Comparison of ENCODE assay signal across 27 mouse cellular contexts in genomic region chr10:71679240-71679639, GRCm38 (mm10).
DNase-seq lines count a peak whose midpoint lies in the region; ATAC-seq and TF ChIP-seq lines count a peak whose summit lies in the region.
"Had no signal": no experiment of that assay in that cellular context is flagged by ENCODE, and none has a peak within 500 bp of the region (broad histone marks: within the 10 kb centered on the region; RNA-seq: fewer than 3 reads in every experiment).

No protein-coding gene starts in this region.

- no peaks in the 10 kb centered on the region for H3K4me1 ChIP-seq in hindbrain, embryonic 12.5 days
- no peaks in the 10 kb centered on the region for H3K4me1 ChIP-seq in hindbrain, embryonic 11.5 days (replicated peaks; ENCODE audit: control insufficient read depth, insufficient read depth, low read length)
- H3K4me1 ChIP-seq in midbrain, embryonic 11.5 days (ENCODE audit: control insufficient read depth, insufficient read depth, low read length) = no peaks in the 10 kb centered on the region
- no peaks in the 10 kb centered on the region for H3K4me1 ChIP-seq in midbrain, embryonic 10.5 days
- H3K4me1 ChIP-seq in midbrain, postnatal 0 days (ENCODE audit: insufficient read depth, low read length) = no peaks in the 10 kb centered on the region
- no peaks in the 10 kb centered on the region for H3K4me1 ChIP-seq in kidney, embryonic 16.5 days (ENCODE audit: insufficient read depth, low read length)
- H3K4me1 ChIP-seq: embryonic facial prominence, embryonic 12.5 days; embryonic facial prominence, embryonic 15.5 days; heart, embryonic 13.5 days; hindbrain, embryonic 13.5 days had no signal

- H3K36me3 ChIP-seq in hindbrain, embryonic 12.5 days = no peaks in the 10 kb centered on the region
- no peaks in the 10 kb centered on the region for H3K36me3 ChIP-seq in hindbrain, embryonic 11.5 days (ENCODE audit: control insufficient read depth, insufficient read depth, low read length)
- no peaks in the 10 kb centered on the region for H3K36me3 ChIP-seq in midbrain, embryonic 11.5 days (ENCODE audit: control insufficient read depth, insufficient read depth, low read length)
- H3K36me3 ChIP-seq in midbrain, embryonic 10.5 days = no peaks in the 10 kb centered on the region
- H3K36me3 ChIP-seq in midbrain, postnatal 0 days (ENCODE audit: insufficient read depth, low read length) = no peaks in the 10 kb centered on the region
- H3K36me3 ChIP-seq in kidney, embryonic 16.5 days (ENCODE audit: insufficient read depth, low read length) = no peaks in the 10 kb centered on the region
- H3K36me3 ChIP-seq: embryonic facial prominence, embryonic 12.5 days; embryonic facial prominence, embryonic 15.5 days; G1E; heart, embryonic 13.5 days; hindbrain, embryonic 13.5 days had no signal

- 73% methylated on average over 5 of the region's 5 CpGs for WGBS in hindbrain, embryonic 12.5 days
- WGBS in hindbrain, embryonic 11.5 days = 80% methylated on average over 5 of the region's 5 CpGs
- 63% methylated on average over 5 of the region's 5 CpGs for WGBS in midbrain, embryonic 11.5 days
- WGBS in midbrain, embryonic 10.5 days = 77% methylated on average over 5 of the region's 5 CpGs
- 50% methylated on average over 5 of the region's 5 CpGs for WGBS in midbrain, postnatal 0 days
- WGBS in kidney, embryonic 16.5 days = 89% methylated on average over 5 of the region's 5 CpGs

- peak; percentile 46; the same call in 1 of the 2 replicates for ATAC-seq in hindbrain, embryonic 12.5 days (ENCODE audit: low FRiP score)
- ATAC-seq in hindbrain, embryonic 11.5 days (ENCODE audit: low FRiP score) = no peak
- ATAC-seq in midbrain, embryonic 11.5 days (ENCODE audit: low FRiP score) = peak; percentile 73
- no peak for ATAC-seq in midbrain, postnatal 0 days (ENCODE audit: low FRiP score)
- ATAC-seq in kidney, embryonic 16.5 days (ENCODE audit: low FRiP score, low TSS enrichment) = no peak
- ATAC-seq: forebrain, embryonic 14.5 days; Patski had no signal

- H3K9me3 ChIP-seq in hindbrain, embryonic 12.5 days (replicated peaks) = no peaks in the 10 kb centered on the region
- no peaks in the 10 kb centered on the region for H3K9me3 ChIP-seq in hindbrain, embryonic 11.5 days (ENCODE audit: control insufficient read depth, low read length)
- H3K9me3 ChIP-seq in midbrain, embryonic 11.5 days (ENCODE audit: control insufficient read depth, low read length) = no peaks in the 10 kb centered on the region
- no peaks in the 10 kb centered on the region for H3K9me3 ChIP-seq in midbrain, embryonic 10.5 days (replicated peaks)
- H3K9me3 ChIP-seq in midbrain, postnatal 0 days (ENCODE audit: low read length) = no peaks in the 10 kb centered on the region
- no peaks in the 10 kb centered on the region for H3K9me3 ChIP-seq in kidney, embryonic 16.5 days (ENCODE audit: low read length)
- H3K9me3 ChIP-seq: embryonic facial prominence, embryonic 12.5 days; embryonic facial prominence, embryonic 15.5 days; heart, embryonic 13.5 days; hindbrain, embryonic 13.5 days had no signal

- no peak for TF ChIP-seq CTCF in brain, embryonic 14.5 days (IDR thresholded peaks at IDR 0.05; ENCODE audit: borderline replicate concordance, extremely low read depth, insufficient read depth, insufficient read length)
- TF ChIP-seq CTCF in midbrain, postnatal 0 days (IDR thresholded peaks at IDR 0.05) = no peak

- no peaks in the 10 kb centered on the region for H3K27me3 ChIP-seq in hindbrain, embryonic 12.5 days
- H3K27me3 ChIP-seq in hindbrain, embryonic 11.5 days (ENCODE audit: control insufficient read depth, insufficient read depth, low read length) = no peaks in the 10 kb centered on the region
- H3K27me3 ChIP-seq in midbrain, embryonic 11.5 days (ENCODE audit: control insufficient read depth, insufficient read depth, low read length) = no peaks in the 10 kb centered on the region
- H3K27me3 ChIP-seq in midbrain, embryonic 10.5 days (ENCODE audit: low read depth, poor library complexity, severe bottlenecking) = no peaks in the 10 kb centered on the region
- H3K27me3 ChIP-seq in midbrain, postnatal 0 days (ENCODE audit: insufficient read depth, low read length) = no peaks in the 10 kb centered on the region
- H3K27me3 ChIP-seq in kidney, embryonic 16.5 days (ENCODE audit: insufficient read depth, low read length) = no peaks in the 10 kb centered on the region
- H3K27me3 ChIP-seq: embryonic facial prominence, embryonic 12.5 days; embryonic facial prominence, embryonic 15.5 days; heart, embryonic 13.5 days; hindbrain, embryonic 13.5 days; Patski had no signal

- no peak overlapping the region for H3K27ac ChIP-seq in hindbrain, embryonic 12.5 days
- H3K27ac ChIP-seq in hindbrain, embryonic 11.5 days (ENCODE audit: low read depth, low read length) = no peak overlapping the region
- H3K27ac ChIP-seq in midbrain, embryonic 11.5 days (ENCODE audit: low read depth, low read length) = no peak overlapping the region
- no peak overlapping the region for H3K27ac ChIP-seq in midbrain, embryonic 10.5 days (replicated peaks)
- H3K27ac ChIP-seq in midbrain, postnatal 0 days (ENCODE audit: low read depth, low read length) = no peak overlapping the region
- H3K27ac ChIP-seq in kidney, embryonic 16.5 days (ENCODE audit: low read length) = no peak overlapping the region
- H3K27ac ChIP-seq: embryonic facial prominence, embryonic 12.5 days; embryonic facial prominence, embryonic 15.5 days; gastrocnemius, adult 2 months; heart, embryonic 13.5 days; hindbrain, embryonic 13.5 days had no signal

- no peak overlapping the region for H3K4me3 ChIP-seq in hindbrain, embryonic 12.5 days
- H3K4me3 ChIP-seq in hindbrain, embryonic 11.5 days (ENCODE audit: low read depth, low read length) = no peak overlapping the region
- no peak overlapping the region for H3K4me3 ChIP-seq in midbrain, embryonic 11.5 days (ENCODE audit: low read depth, low read length)
- no peak overlapping the region for H3K4me3 ChIP-seq in midbrain, embryonic 10.5 days
- H3K4me3 ChIP-seq in midbrain, postnatal 0 days (ENCODE audit: low read depth, low read length) = no peak overlapping the region
- no peak overlapping the region for H3K4me3 ChIP-seq in kidney, embryonic 16.5 days (ENCODE audit: low read length)
- H3K4me3 ChIP-seq: embryonic facial prominence, embryonic 12.5 days; embryonic facial prominence, embryonic 15.5 days; gastrocnemius, adult 2 months; heart, embryonic 13.5 days; hindbrain, embryonic 13.5 days had no signal

- no peak overlapping the region for H3K4me2 ChIP-seq in hindbrain, embryonic 12.5 days (replicated peaks)
- H3K4me2 ChIP-seq in hindbrain, embryonic 11.5 days (replicated peaks; ENCODE audit: low read depth, low read length) = no peak overlapping the region
- H3K4me2 ChIP-seq in midbrain, embryonic 11.5 days = no peak overlapping the region
- H3K4me2 ChIP-seq in midbrain, postnatal 0 days (ENCODE audit: low read depth, low read length, poor library complexity, severe bottlenecking) = no peak overlapping the region
- H3K4me2 ChIP-seq in kidney, embryonic 16.5 days (replicated peaks; ENCODE audit: low read depth, low read length) = no peak overlapping the region
- H3K4me2 ChIP-seq: embryonic facial prominence, embryonic 12.5 days; embryonic facial prominence, embryonic 15.5 days; heart, embryonic 13.5 days; hindbrain, embryonic 13.5 days had no signal

- TF ChIP-seq POLR2A in brain, embryonic 14.5 days (IDR thresholded peaks at IDR 0.05; ENCODE audit: borderline replicate concordance, extremely low read depth, insufficient read depth, insufficient read length, poor library complexity, severe bottlenecking) = no peak

- DNase-seq in hindbrain, embryonic 11.5 days (ENCODE audit: low spot score) = no peak
- no peak for DNase-seq in midbrain, embryonic 11.5 days (ENCODE audit: low spot score, missing footprints)
- no peak for DNase-seq in midbrain, embryonic 10.5 days (ENCODE audit: low spot score)
- DNase-seq in brain, embryonic 14.5 days (ENCODE audit: low read depth) = peak; percentile 25
- DNase-seq in midbrain, postnatal 0 days (ENCODE audit: low spot score) = peak; percentile 5
- DNase-seq: adrenal gland, postnatal 10 days; adrenal gland, postnatal 36 days; B cell, adult 2 months; cerebellum, adult 11 months; cerebellum, adult 2 months; cerebellum, adult 9-11 months; cerebellum, postnatal 25 days; forebrain, postnatal 0 days; gastrocnemius, adult 2 months; gastrocnemius, postnatal 14 days; heart, adult 18-20 months; heart, postnatal 14 days; heart, postnatal 4 days had no signal

- no peak overlapping the region for H3K9ac ChIP-seq in hindbrain, embryonic 12.5 days
- no peak overlapping the region for H3K9ac ChIP-seq in hindbrain, embryonic 11.5 days (ENCODE audit: low read depth, low read length)
- no peak overlapping the region for H3K9ac ChIP-seq in midbrain, embryonic 11.5 days (ENCODE audit: low read length)
- H3K9ac ChIP-seq in midbrain, postnatal 0 days (replicated peaks; ENCODE audit: low read length, poor library complexity, severe bottlenecking) = no peak overlapping the region
- H3K9ac ChIP-seq in kidney, embryonic 16.5 days (replicated peaks; ENCODE audit: low read length) = no peak overlapping the region
- H3K9ac ChIP-seq: embryonic facial prominence, embryonic 12.5 days; embryonic facial prominence, embryonic 15.5 days; forebrain, postnatal 0 days; heart, embryonic 13.5 days; hindbrain, embryonic 13.5 days had no signal

Comparison
In these comparisons a context has a peak if more than half of its experiments do, and no peak if none do; other contexts are left out.
1. ATAC-seq: peak in hindbrain, embryonic 12.5 days (single experiment) and midbrain, embryonic 11.5 days (single experiment); none in hindbrain, embryonic 11.5 days (single experiment), midbrain, postnatal 0 days (single experiment) and kidney, embryonic 16.5 days (single experiment).
2. DNase-seq: peak in brain, embryonic 14.5 days (single experiment) and midbrain, postnatal 0 days (single experiment); none in hindbrain, embryonic 11.5 days (single experiment), midbrain, embryonic 11.5 days (single experiment) and midbrain, embryonic 10.5 days (single experiment).